In genomic region chr1:60778465-60779115, GRCm38 (mm10) we compare ENCODE assay signal across 9 mouse cellular contexts.
DNase-seq lines count a peak whose midpoint lies in the region; ATAC-seq and TF ChIP-seq lines count a peak whose summit lies in the region.
"Had no signal": no experiment of that assay in that cellular context is flagged by ENCODE, and none has a peak within 500 bp of the region (broad histone marks: within the 10 kb centered on the region; RNA-seq: fewer than 3 reads in every experiment).

No protein-coding gene starts in this region.

- no peak overlapping the region for H3K4me3 ChIP-seq in thymus, adult 2 months (ENCODE audit: control insufficient read depth, insufficient read depth, low read length)
- no peak overlapping the region for H3K4me3 ChIP-seq in heart, embryonic 13.5 days
- no peak overlapping the region for H3K4me3 ChIP-seq in kidney, postnatal 0 days (replicated peaks; ENCODE audit: low read depth, low read length)
- H3K4me3 ChIP-seq in stomach, embryonic 16.5 days (replicated peaks; ENCODE audit: low read length) = no peak overlapping the region

- no peak overlapping the region for H3K9ac ChIP-seq in heart, embryonic 13.5 days
- no peak overlapping the region for H3K9ac ChIP-seq in kidney, postnatal 0 days (ENCODE audit: low read depth, low read length)
- H3K9ac ChIP-seq in stomach, embryonic 16.5 days (ENCODE audit: low read length) = no peak overlapping the region

- no peak overlapping the region for H3K4me2 ChIP-seq in heart, embryonic 13.5 days
- no peak overlapping the region for H3K4me2 ChIP-seq in kidney, postnatal 0 days (ENCODE audit: low read length)
- H3K4me2 ChIP-seq in stomach, embryonic 16.5 days (ENCODE audit: low read depth, low read length) = peak overlapping the region; percentile 26

- no peaks in the 10 kb centered on the region for H3K27me3 ChIP-seq in thymus, adult 2 months (ENCODE audit: control insufficient read depth, insufficient read depth, low read length)
- H3K27me3 ChIP-seq in heart, embryonic 13.5 days (replicated peaks) = no peaks in the 10 kb centered on the region
- H3K27me3 ChIP-seq in kidney, postnatal 0 days (ENCODE audit: insufficient read depth, low read length) = no peaks in the 10 kb centered on the region
- H3K27me3 ChIP-seq in stomach, embryonic 16.5 days (ENCODE audit: control insufficient read depth, insufficient read depth, low read length) = no peaks in the 10 kb centered on the region

- TF ChIP-seq CTCF in thymus, adult 2 months (IDR thresholded peaks at IDR 0.05; ENCODE audit: borderline replicate concordance, control insufficient read depth, extremely low read depth, insufficient read depth, low read length, poor library complexity) = no peak
- no peak for TF ChIP-seq CTCF in kidney, postnatal 0 days (IDR thresholded peaks at IDR 0.05; ENCODE audit: low read depth)

- 0 out of 2 replicates have a peak, but pooled peaks cover 3% of the 10 kb centered on the region for H3K36me3 ChIP-seq in thymus, adult 2 months (ENCODE audit: control insufficient read depth, insufficient read depth, low read length)
- no peaks in the 10 kb centered on the region for H3K36me3 ChIP-seq in heart, embryonic 13.5 days
- H3K36me3 ChIP-seq in kidney, postnatal 0 days (ENCODE audit: insufficient read depth, low read length) = no peaks in the 10 kb centered on the region
- H3K36me3 ChIP-seq in stomach, embryonic 16.5 days (ENCODE audit: control insufficient read depth, insufficient read depth, low read length) = no peaks in the 10 kb centered on the region

- no peaks in the 10 kb centered on the region for H3K9me3 ChIP-seq in heart, embryonic 13.5 days
- no peaks in the 10 kb centered on the region for H3K9me3 ChIP-seq in kidney, postnatal 0 days (replicated peaks; ENCODE audit: low read length)
- no peaks in the 10 kb centered on the region for H3K9me3 ChIP-seq in stomach, embryonic 16.5 days (replicated peaks; ENCODE audit: control insufficient read depth, low read length)

- no peak for ATAC-seq in heart, embryonic 13.5 days (ENCODE audit: extremely low read depth, insufficient number of reproducible peaks, low FRiP score, low TSS enrichment)
- ATAC-seq in kidney, postnatal 0 days (replicated peaks; ENCODE audit: low FRiP score, low read depth) = no peak
- peak; percentile 82; the same call in 1 of the 2 replicates for ATAC-seq in stomach, embryonic 16.5 days (ENCODE audit: insufficient read depth, low FRiP score)

- peak overlapping the region; percentile 92 for H3K27ac ChIP-seq in thymus, adult 2 months (ENCODE audit: control insufficient read depth, insufficient read depth, low read length)
- 0 out of 2 replicates have a peak overlapping the region, but pooled peaks have one; percentile 41 for H3K27ac ChIP-seq in heart, embryonic 13.5 days (replicated peaks)
- peak overlapping the region; percentile 44; the same call in 1 of the 2 replicates for H3K27ac ChIP-seq in kidney, postnatal 0 days
- peak overlapping the region; percentile 74 for H3K27ac ChIP-seq in stomach, embryonic 16.5 days (ENCODE audit: low read length)

- WGBS in thymus, adult 2 months = 85% methylated on average over 8 of the region's 8 CpGs
- WGBS in heart, embryonic 13.5 days = 66% methylated on average over 8 of the region's 8 CpGs
- 51% methylated on average over 8 of the region's 8 CpGs for WGBS in kidney, postnatal 0 days
- WGBS in stomach, embryonic 16.5 days = 30% methylated on average over 8 of the region's 8 CpGs

- TF ChIP-seq POLR2A in thymus, adult 2 months (IDR thresholded peaks at IDR 0.05; ENCODE audit: control insufficient read depth, extremely low read depth, insufficient read depth, low read length, poor library complexity) = no peak

- peaks cover 41% of the 10 kb centered on the region for H3K4me1 ChIP-seq in thymus, adult 2 months (replicated peaks; ENCODE audit: control insufficient read depth, insufficient read depth, low read length)
- peaks cover 13% of the 10 kb centered on the region for H3K4me1 ChIP-seq in heart, embryonic 13.5 days
- no peaks in the 10 kb centered on the region for H3K4me1 ChIP-seq in kidney, postnatal 0 days (replicated peaks; ENCODE audit: insufficient read depth, low read length)
- H3K4me1 ChIP-seq in stomach, embryonic 16.5 days (ENCODE audit: control insufficient read depth, insufficient read depth, low read length) = peaks cover 14% of the 10 kb centered on the region

- DNase-seq in thymus, adult 2 months = no peak
- no peak for DNase-seq in thymus, postnatal 0 days (ENCODE audit: low spot score)
- peak; percentile 76 for DNase-seq in kidney, postnatal 0 days (ENCODE audit: low spot score)
- DNase-seq in c-Kit-positive CD71-positive TER-119-positive erythroid progenitor cells, embryonic 14.5 days (ENCODE audit: low spot score) = no peak
- DNase-seq in layer of hippocampus, postnatal 25 days (ENCODE audit: extremely low spot score in 1 of 2, low spot score in 1 of 2) = no peak
- DNase-seq: cerebellum, postnatal 14 days; spleen, adult 18-20 months had no signal

Comparison
In these comparisons a context has a peak if more than half of its experiments do, and no peak if none do; other contexts are left out.
1. H3K27ac ChIP-seq: peak in every context shown above with its lines; median percentile 92 in thymus, adult 2 months; 74 in stomach, embryonic 16.5 days; 44 in kidney, postnatal 0 days; 41 in heart, embryonic 13.5 days.